Mouse (Mus musculus): ENCODE measurements around the gene Kif19a.

DNA sequence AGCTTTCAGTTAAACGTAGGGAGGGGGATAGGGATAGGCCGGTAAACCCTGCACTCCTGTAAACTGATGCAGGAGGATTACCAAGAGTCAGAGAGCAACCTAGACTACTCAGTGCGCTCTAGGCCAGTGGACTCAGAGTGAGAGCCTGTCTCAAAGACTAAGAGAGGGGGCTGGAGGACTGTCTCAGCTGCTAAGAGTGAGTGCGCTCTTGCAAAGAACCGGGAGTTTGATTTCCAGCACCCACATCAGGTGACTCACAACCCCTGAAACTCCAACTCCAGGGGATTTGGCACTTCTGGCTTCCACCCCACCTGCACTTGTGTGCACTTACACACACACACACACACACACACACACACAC lies 37.4 kb upstream of the Kif19a start:
- TF ChIP-seq CTCF (IDR thresholded peaks at IDR 0.05; ENCODE audit: low read depth) (no peak), EP300 (IDR thresholded peaks at IDR 0.05; ENCODE audit: low read depth) (no peak)

Data from liver, embryonic 14.5 days (tissue).